Mouse (Mus musculus) limb, embryonic 15.5 days (tissue): ENCODE data around the gene Gapdhs. TPM values are rescaled to one million over a fixed set of nuclear protein-coding genes. Genes with fewer than 3 reads are reported as not detected.
"Not testable (repeated sequence)": the region's sequence is repeated elsewhere in the genome, so short reads cannot be mapped to it uniquely, and the experiment has no call there.

Experiments
- ATAC-seq: fragments of 200-750 bp; cut with Nextera tagmentation; 2 replicates; pipeline ENCODE4 v1.8.0; 2017; ENCODE audit warnings: low read depth, moderate TSS enrichment; ENCODE audit not compliant: insufficient number of reproducible peaks, low FRiP score, low TSS enrichment
- H3K27ac ChIP-seq: fragments of 300-500 bp; sonication (generic); 2 replicates; pipeline ENCODE4 v1.5.1; 2015; ENCODE audit warnings: moderate library complexity, mild to moderate bottlenecking, inconsistent platforms
- H3K27me3 ChIP-seq: fragments of 300-500 bp; sonication (generic); 2 replicates; pipeline ENCODE4 v1.6.1; 2015; ENCODE audit warnings: inconsistent platforms
- H3K36me3 ChIP-seq: fragments of 300-500 bp; sonication (generic); 2 replicates; pipeline ENCODE4 v1.6.1; 2015; ENCODE audit warnings: inconsistent platforms
- H3K4me1 ChIP-seq: fragments of 300-500 bp; sonication (generic); 2 replicates; pipeline ENCODE4 v1.6.1; 2015; ENCODE audit warnings: inconsistent platforms
- H3K4me2 ChIP-seq: fragments of 300-500 bp; sonication (generic); 2 replicates; pipeline ENCODE4 v1.6.1; 2015; ENCODE audit warnings: mild to moderate bottlenecking, inconsistent platforms
- H3K4me3 ChIP-seq: fragments of 300-500 bp; sonication (generic); 2 replicates; pipeline ENCODE4 v1.5.1; 2015; ENCODE audit warnings: mild to moderate bottlenecking, inconsistent platforms
- H3K9ac ChIP-seq: fragments of 300-500 bp; sonication (generic); 2 replicates; pipeline ENCODE4 v1.6.1; 2015; ENCODE audit warnings: inconsistent platforms
- H3K9me3 ChIP-seq: fragments of 300-500 bp; sonication (generic); 2 replicates; pipeline ENCODE4 v1.6.1; 2016; ENCODE audit warnings: inconsistent platforms
- WGBS: fragments of 180-500 bp; shearing (Covaris S2); methylation state at CpG from one replicate; pipeline ENCODE4 v1.1.7; 2015; 5-methylcytosine and 5-hydroxymethylcytosine counted together
- polyA plus RNA-seq: library from polyadenylated mRNA; unstranded; fragments of >200 nt; fragmentation: Nextera tagmentation; extraction: Ambion mirVana; gene quantifications from 2 replicates; pipeline ENCODE4 v1.2.1, GENCODE M21; 2015

The Gapdhs gene
- 0.52 and 0.66 TPM in 2 replicates for polyA plus RNA-seq

DNA sequence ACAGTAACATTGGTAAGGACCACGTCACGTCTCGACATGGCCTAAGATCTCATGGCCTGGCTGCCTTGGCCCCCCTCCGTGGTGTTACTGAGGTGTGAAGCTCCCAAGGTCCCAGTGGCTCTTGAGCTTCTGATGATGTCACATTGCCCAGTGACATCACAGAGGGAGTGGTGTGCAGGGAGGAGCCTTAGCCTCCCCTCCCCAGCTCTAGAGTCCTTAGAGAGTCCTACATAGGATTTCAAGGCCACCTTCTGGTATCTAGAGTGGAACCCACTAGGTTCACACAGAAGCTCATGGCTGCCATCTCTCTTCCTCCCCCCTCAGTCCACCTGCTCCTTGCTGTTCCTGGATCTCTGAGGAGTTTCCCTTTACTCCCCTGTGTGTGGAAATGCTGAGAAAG lies at the start of gene Gapdhs:
Gene Gapdhs (minus strand): TSS at position 65 of the 400 bp plus-strand sequence.
- H3K4me2 ChIP-seq, H3K36me3 ChIP-seq, ATAC-seq, H3K4me1 ChIP-seq, H3K9ac ChIP-seq, H3K4me3 ChIP-seq, H3K27me3 ChIP-seq, H3K9me3 ChIP-seq, H3K27ac ChIP-seq: not testable (repeated sequence)
- WGBS, result 73% methylated on average over 1 of the region's 4 CpGs

- no peaks in the 10 kb centered on the region for H3K9me3 ChIP-seq
- no peak overlapping the region for H3K27ac ChIP-seq
- H3K4me1 ChIP-seq, result no peaks in the 10 kb centered on the region; the same call in 1 of the 2 replicates
- no peak overlapping the region for H3K4me2 ChIP-seq
- ATAC-seq, result no peak
- no peak overlapping the region for H3K4me3 ChIP-seq
- H3K36me3 ChIP-seq, result no peaks in the 10 kb centered on the region
- WGBS, result 20% methylated on average over 9 of the region's 9 CpGs
- H3K9ac ChIP-seq, result no peak overlapping the region
- H3K27me3 ChIP-seq, result no peaks in the 10 kb centered on the region
Measured at GRCm38 (mm10) chr7:30791921-30792320, 48.4 kb upstream of the Gapdhs start.

- H3K4me3 ChIP-seq, result no peak overlapping the region
- WGBS, result 80% methylated on average over 10 of the region's 10 CpGs
- no peak overlapping the region for H3K4me2 ChIP-seq
- H3K9ac ChIP-seq, result no peak overlapping the region
- no peaks in the 10 kb centered on the region for H3K27me3 ChIP-seq
- no peak overlapping the region for H3K27ac ChIP-seq
- H3K9me3 ChIP-seq, result no peaks in the 10 kb centered on the region
- no peak for ATAC-seq
- H3K4me1 ChIP-seq, result no peaks in the 10 kb centered on the region; the same call in 1 of the 2 replicates
- no peaks in the 10 kb centered on the region for H3K36me3 ChIP-seq
Measured at GRCm38 (mm10) chr7:30790141-30790540, 46.7 kb upstream of the Gapdhs start.

DNA sequence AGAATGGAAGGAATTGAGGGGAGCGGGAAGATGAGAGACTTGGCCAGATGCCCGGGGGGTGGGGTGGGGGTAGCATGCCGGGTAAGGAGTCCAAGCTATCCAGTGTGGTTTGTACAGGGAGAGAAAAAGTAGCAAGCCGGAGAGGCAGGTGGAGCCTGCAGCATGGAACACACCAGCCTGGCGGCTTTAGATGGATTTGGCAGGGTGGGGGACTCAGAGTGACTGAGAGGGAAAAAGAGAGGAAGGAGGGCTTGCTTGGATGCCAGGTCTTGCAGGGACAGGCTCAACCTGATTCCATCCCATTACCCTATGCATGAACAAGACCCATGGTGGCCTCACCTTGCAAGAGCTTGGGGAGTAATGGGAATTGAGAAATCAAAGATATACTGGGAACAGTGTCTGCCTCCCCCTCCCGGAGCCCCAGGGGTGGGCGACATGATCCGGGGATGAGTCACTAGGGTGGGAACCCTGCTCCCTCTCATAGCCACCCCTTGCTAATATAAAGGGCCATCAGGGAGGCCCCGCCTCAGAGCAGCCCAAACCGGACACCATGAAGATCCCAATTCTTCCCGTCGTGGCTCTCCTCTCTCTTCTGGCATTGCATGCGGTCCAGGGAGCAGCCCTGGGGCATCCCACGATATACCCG lies 44.0 kb upstream of the Gapdhs start, which contains the start of gene Krtdap:
Gene Krtdap (plus strand): TSS at position 520 of the 646 bp plus-strand sequence.
- H3K4me2 ChIP-seq, result no peak within 1 kb of the TSS
- H3K36me3 ChIP-seq, result no peaks in the 10 kb centered on the region
- peak within 1 kb of the TSS; percentile 22; the same call in 1 of the 2 replicates for H3K27ac ChIP-seq
- H3K9me3 ChIP-seq, result no peaks in the 10 kb centered on the region
- H3K4me3 ChIP-seq, result peak within 1 kb of the TSS; percentile 21
- ATAC-seq, result peak; percentile 60; the same call in 1 of the 2 replicates
- H3K9ac ChIP-seq, result no peak within 1 kb of the TSS
- 31% methylated on average over 15 of the region's 15 CpGs for WGBS
- no peaks in the 10 kb centered on the region for H3K27me3 ChIP-seq
- no peaks in the 10 kb centered on the region; the same call in 1 of the 2 replicates for H3K4me1 ChIP-seq

- no peaks in the 10 kb centered on the region for H3K4me1 ChIP-seq
- H3K27me3 ChIP-seq, result no peaks in the 10 kb centered on the region
- no peak overlapping the region for H3K4me3 ChIP-seq
- ATAC-seq, result no peak
- no peak overlapping the region for H3K4me2 ChIP-seq
- WGBS, result 62% methylated on average over 13 of the region's 13 CpGs
- H3K36me3 ChIP-seq, result no peaks in the 10 kb centered on the region
- H3K9ac ChIP-seq, result no peak overlapping the region
- no peak overlapping the region for H3K27ac ChIP-seq
- H3K9me3 ChIP-seq, result no peaks in the 10 kb centered on the region
Measured at GRCm38 (mm10) chr7:30785721-30786546, 42.5 kb upstream of the Gapdhs start.

- Histone ChIP-seq H3K27me3 (no peaks in the 10 kb centered on the region), H3K4me3 (no peak overlapping the region), H3K9ac (no peak overlapping the region), H3K4me1 (no peaks in the 10 kb centered on the region), H3K4me2 (no peak overlapping the region), H3K27ac (no peak overlapping the region), H3K36me3 (no peaks in the 10 kb centered on the region), H3K9me3 (no peaks in the 10 kb centered on the region)
- no peak for ATAC-seq
- 69% methylated on average over 1 of the region's 1 CpGs for WGBS
Measured at GRCm38 (mm10) chr7:30785154-30785553, 41.7 kb upstream of the Gapdhs start.

GRCm38 (mm10) chr7:30782658-30783057 lies 39.2 kb upstream of the Gapdhs start:
- Histone ChIP-seq H3K4me3 (no peak overlapping the region), H3K36me3 (no peaks in the 10 kb centered on the region), H3K27ac (no peak overlapping the region), H3K9ac (no peak overlapping the region), H3K27me3 (no peaks in the 10 kb centered on the region), H3K4me1 (no peaks in the 10 kb centered on the region), H3K9me3 (no peaks in the 10 kb centered on the region), H3K4me2 (no peak overlapping the region)
- ATAC-seq, result no peak
- 62% methylated on average over 3 of the region's 3 CpGs for WGBS

GRCm38 (mm10) chr7:30781792-30782191 lies 38.3 kb upstream of the Gapdhs start:
- H3K27me3 ChIP-seq, result no peaks in the 10 kb centered on the region
- no peak overlapping the region for H3K27ac ChIP-seq
- no peaks in the 10 kb centered on the region for H3K9me3 ChIP-seq
- no peaks in the 10 kb centered on the region for H3K4me1 ChIP-seq
- WGBS, result 71% methylated on average over 4 of the region's 4 CpGs
- no peak overlapping the region for H3K4me3 ChIP-seq
- H3K36me3 ChIP-seq, result no peaks in the 10 kb centered on the region
- ATAC-seq, result no peak
- H3K4me2 ChIP-seq, result no peak overlapping the region
- no peak overlapping the region for H3K9ac ChIP-seq

DNA sequence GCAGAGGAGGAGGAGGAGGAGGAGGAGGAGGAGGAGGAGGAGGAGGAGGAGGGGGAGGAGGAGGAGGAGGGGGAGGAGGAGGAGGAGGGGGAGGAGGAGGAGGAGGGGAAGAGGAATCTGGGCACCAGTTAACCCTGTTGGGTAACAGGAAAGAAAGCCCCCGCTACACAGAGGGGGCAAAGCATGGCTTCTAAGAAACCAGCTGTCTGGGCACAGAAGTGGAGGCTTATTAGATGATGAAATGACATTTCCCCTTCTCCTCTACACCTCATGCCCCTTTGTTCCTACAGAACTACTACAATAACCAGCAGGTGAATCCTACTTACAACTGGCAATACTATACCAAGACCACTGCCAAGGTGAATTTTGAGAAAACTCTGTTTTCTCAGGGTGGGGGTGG lies 34.4 kb upstream of the Gapdhs start:
- H3K9ac ChIP-seq, result no peak overlapping the region
- no peaks in the 10 kb centered on the region for H3K4me1 ChIP-seq
- no peaks in the 10 kb centered on the region for H3K9me3 ChIP-seq
- no peak overlapping the region for H3K4me2 ChIP-seq
- no peak overlapping the region for H3K27ac ChIP-seq
- H3K36me3 ChIP-seq, result no peaks in the 10 kb centered on the region
- ATAC-seq, result no peak
- H3K27me3 ChIP-seq, result no peaks in the 10 kb centered on the region
- no peak overlapping the region for H3K4me3 ChIP-seq
- WGBS, result 79% methylated on average over 1 of the region's 1 CpGs

- H3K36me3 ChIP-seq, result no peaks in the 10 kb centered on the region
- 57% methylated on average over 7 of the region's 7 CpGs for WGBS
- ATAC-seq, result no peak
- no peak overlapping the region for H3K9ac ChIP-seq
- no peak overlapping the region for H3K27ac ChIP-seq
- no peak overlapping the region for H3K4me2 ChIP-seq
- no peaks in the 10 kb centered on the region for H3K9me3 ChIP-seq
- H3K4me1 ChIP-seq, result no peaks in the 10 kb centered on the region
- H3K27me3 ChIP-seq, result no peaks in the 10 kb centered on the region
- peak overlapping the region; percentile 12 for H3K4me3 ChIP-seq
Measured at GRCm38 (mm10) chr7:30777081-30777579, 33.6 kb upstream of the Gapdhs start.

DNA sequence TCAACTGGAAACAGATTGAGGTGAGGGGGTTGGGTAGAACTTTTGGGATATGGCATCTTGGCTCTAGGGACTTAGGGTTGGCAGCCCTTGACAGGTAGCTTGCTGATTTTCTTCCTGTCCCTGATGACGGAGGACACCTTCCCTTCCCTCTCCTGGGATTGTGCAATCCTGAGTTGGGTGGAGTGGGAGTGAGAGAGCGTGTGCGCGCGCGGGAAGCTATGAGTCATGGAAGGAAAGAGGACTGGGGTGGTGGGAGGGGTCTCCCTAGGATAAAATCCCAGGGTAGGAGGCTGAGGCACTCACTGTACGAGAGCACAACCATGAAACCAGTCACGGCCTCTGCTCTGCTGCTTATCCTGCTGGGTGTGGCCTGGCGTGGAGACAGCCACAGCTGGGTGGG lies 32.6 kb upstream of the Gapdhs start:
- 77% methylated on average over 9 of the region's 9 CpGs for WGBS
- Histone ChIP-seq H3K4me2 (no peak overlapping the region), H3K27ac (peak overlapping the region; percentile 44; the same call in 1 of the 2 replicates), H3K27me3 (no peaks in the 10 kb centered on the region), H3K4me1 (no peaks in the 10 kb centered on the region), H3K36me3 (no peaks in the 10 kb centered on the region), H3K9me3 (0 out of 2 replicates have a peak, but pooled peaks cover 3% of the 10 kb centered on the region), H3K4me3 (peak overlapping the region; percentile 10; the same call in 1 of the 2 replicates), H3K9ac (no peak overlapping the region)
- ATAC-seq, result 0 out of 2 replicates have a peak, but pooled peaks have one; percentile 46

GRCm38 (mm10) chr7:30769236-30769635 lies 25.8 kb upstream of the Gapdhs start:
- Histone ChIP-seq H3K4me2 (no peak overlapping the region), H3K9ac (no peak overlapping the region), H3K9me3 (0 out of 2 replicates have a peak, but pooled peaks cover 3% of the 10 kb centered on the region), H3K36me3 (no peaks in the 10 kb centered on the region), H3K27me3 (peaks cover 10% of the 10 kb centered on the region), H3K4me1 (0 out of 2 replicates have a peak, but pooled peaks cover 3% of the 10 kb centered on the region), H3K4me3 (no peak overlapping the region), H3K27ac (no peak overlapping the region)
- ATAC-seq, result no peak
- 35% methylated on average over 9 of the region's 9 CpGs for WGBS
